Mouse (Mus musculus) gastrocnemius, postnatal 4 days (tissue): Measurements from ENCODE around the gene Hist2h3b. TPM values are rescaled to one million over a fixed set of nuclear protein-coding genes. Genes with fewer than 3 reads are reported as not detected.

ENCODE experiments used
- DNase-seq, 2 experiments: peaks; one replicate each; pipeline ENCODE4 v3.0.0; 2021 to 2022; ENCODE audit warnings: low spot score in 2 of 2, mixed read lengths in 2 of 2
- microRNA-seq: library from miRNA; unstranded; fragments of <30 nt; microRNA quantifications from one replicate; pipeline ENCODE4 v1.2.0, GENCODE M21; 2021
- total RNA-seq, 2 experiments: library from RNA; stranded (reverse); gene quantifications; 2 replicates each; pipeline ENCODE4 v1.2.3; 2021

The Hist2h3b gene
- total RNA-seq, 2 experiments from 2014 or later = 677 to 879 TPM

DNA sequence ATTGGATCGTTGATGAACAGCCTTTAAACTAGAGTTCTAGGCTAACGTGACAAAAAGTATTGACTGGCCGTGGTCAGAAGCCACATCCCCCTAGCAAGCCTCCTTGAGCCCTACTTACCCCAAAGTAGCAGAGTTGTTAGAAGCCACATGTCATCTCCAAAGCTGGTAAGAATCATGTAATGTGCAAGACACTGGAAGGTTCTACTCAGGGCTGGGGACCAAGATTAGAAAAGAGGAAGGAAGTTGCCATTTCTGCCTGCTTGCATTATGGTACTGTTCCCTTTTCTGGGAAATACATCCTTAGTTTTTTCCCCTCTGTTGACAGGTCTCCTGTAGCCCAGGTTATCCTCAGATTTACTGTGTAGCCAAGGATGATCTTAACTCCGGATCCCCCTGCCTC lies 25.3 kb downstream of the Hist2h3b start, which contains the start of gene Fcgr1:
Gene Fcgr1, minus strand, starts transcription at position 183 of the 400 bp plus-strand sequence.
- DNase-seq = no peak

GRCm38 (mm10) chr3:96298360-96298759 lies 29.9 kb downstream of the Hist2h3b start:
- no peak for DNase-seq

GRCm38 (mm10) chr3:96299562-96299961 lies 31.1 kb downstream of the Hist2h3b start:
- no peak for DNase-seq

- no peak for DNase-seq
Measured at GRCm38 (mm10) chr3:96300706-96301529, 32.5 kb downstream of the Hist2h3b start.

GRCm38 (mm10) chr3:96302076-96302475 lies 33.6 kb downstream of the Hist2h3b start:
- no peak for DNase-seq

- no peak for DNase-seq
Measured at GRCm38 (mm10) chr3:96306506-96306905, 38.1 kb downstream of the Hist2h3b start.

GRCm38 (mm10) chr3:96309441-96309840 lies 41.0 kb downstream of the Hist2h3b start:
- DNase-seq = no peak

DNA sequence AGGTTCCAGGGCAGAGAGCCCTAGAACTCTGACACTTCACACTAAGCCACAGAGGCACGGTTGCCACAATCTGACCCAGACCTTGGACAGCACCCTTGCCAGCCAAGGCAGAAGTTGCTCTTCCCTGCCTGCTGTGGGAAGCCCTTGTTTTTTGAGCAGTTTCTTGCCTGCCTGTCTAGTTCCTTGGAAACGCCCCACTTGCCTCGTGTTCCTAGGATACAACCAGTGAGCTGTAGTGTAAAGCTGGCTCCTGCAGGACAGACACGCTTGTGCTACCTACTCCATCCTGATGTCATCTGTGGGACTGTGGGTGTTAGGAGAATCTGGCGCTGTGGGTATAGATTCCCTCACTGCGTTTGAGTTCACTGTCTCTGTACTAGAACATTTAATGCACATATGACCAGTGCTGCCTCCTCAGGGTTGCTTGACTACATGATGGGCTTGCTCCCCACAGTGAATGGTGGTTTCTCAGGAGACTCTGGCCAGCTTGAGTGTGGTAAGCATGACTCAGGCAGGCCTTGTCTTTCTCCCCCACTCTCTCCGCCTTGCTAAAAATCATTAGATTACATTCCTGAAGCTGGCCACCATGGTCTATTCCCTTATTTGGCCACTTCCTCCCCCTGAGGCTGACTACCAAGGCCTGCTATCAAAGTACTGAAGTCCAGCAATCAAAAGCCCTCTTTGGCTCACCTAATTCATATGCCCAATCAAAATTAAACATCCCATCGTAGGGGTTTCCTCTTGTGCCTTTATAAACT lies 44.1 kb downstream of the Hist2h3b start:
- no peak for DNase-seq

Small RNA genes within 50 kb of the gene (microRNA-seq; reads per million reads assigned to microRNA genes)
- gene Gm44492 (not detected), gene Gm47311 (not detected), gene Gm47313 (not detected)

Other genes with a start within 250 kb of the Hist2h3b start
- gene Vps45, start 210.2 kb upstream of the Hist2h3b start, total RNA-seq = 10 to 100 TPM; 24.5 to 32.6 TPM
- 10 to 100 TPM; 61.0 to 65.7 TPM for gene Otud7b, start 164.1 kb upstream of the Hist2h3b start, total RNA-seq
- 1 to 10 TPM; 9.3 to 9.7 TPM for gene Mtmr11, start 106.7 kb upstream of the Hist2h3b start, total RNA-seq
- 10 to 100 TPM; 32.9 to 34.6 TPM for gene Sf3b4, start 96.3 kb upstream of the Hist2h3b start, total RNA-seq
- gene Sv2a, start 87.5 kb upstream of the Hist2h3b start, total RNA-seq = 1 to 10 TPM; 2.2 to 2.3 TPM
- gene Bola1, start 48.9 kb upstream of the Hist2h3b start, total RNA-seq = 10 to 100 TPM; 20.4 to 23.2 TPM
- gene Hist2h2ab, start 48.8 kb upstream of the Hist2h3b start, total RNA-seq = 10 to 100 TPM; 15.6 TPM
- gene Hist2h2ac, start 47.8 kb upstream of the Hist2h3b start, total RNA-seq = 100 to 1,000 TPM; 126 to 168 TPM
- 1 to 10 TPM; 3.2 to 3.8 TPM for gene Hist2h2be, start 47.5 kb upstream of the Hist2h3b start, total RNA-seq
- gene Hist2h3c2, start 29.5 kb upstream of the Hist2h3b start, total RNA-seq = 100 to 1,000 TPM; 150 TPM
- gene Hist2h2aa2, start 28.4 kb upstream of the Hist2h3b start, total RNA-seq = 1,000 to 10,000 TPM; 1,169 to 1,327 TPM
- 10 to 100 TPM; 12.3 to 14.6 TPM for gene Hist2h2aa1, start 23.2 kb upstream of the Hist2h3b start, total RNA-seq
- under 1 TPM in 1 of 2 experiments, not detected in 1; 0.44 TPM for gene Hist2h3c1, start 22.0 kb upstream of the Hist2h3b start, total RNA-seq
- 10 to 100 TPM; 74.6 to 96.7 TPM for gene Hist2h4, start 5.3 kb upstream of the Hist2h3b start, total RNA-seq
- 100 to 1,000 TPM; 676 to 744 TPM for gene Hist2h2bb, start 1.1 kb downstream of the Hist2h3b start, total RNA-seq
- 1 to 10 TPM; 1.6 to 1.7 TPM for gene Fcgr1, start 25.3 kb downstream of the Hist2h3b start, total RNA-seq
- gene BC107364, start 183.7 kb downstream of the Hist2h3b start, total RNA-seq = not detected